Mouse (Mus musculus) neural tube, embryonic 13.5 days (tissue): ENCODE results near the gene Fam57a. TPM values are rescaled to one million over a fixed set of nuclear protein-coding genes. Genes with fewer than 3 reads are reported as not detected.

Source experiments
- ATAC-seq: fragments of 200-750 bp; cut with Nextera tagmentation; 2 replicates; pipeline ENCODE4 v1.8.0; 2017; ENCODE audit warnings: low read depth, mild to moderate bottlenecking, moderate TSS enrichment, moderate library complexity
- H3K27ac ChIP-seq: fragments of 300-500 bp; sonication (generic); replicated peaks from 2 replicates; pipeline ENCODE4 v1.5.1; 2015; ENCODE audit warnings: moderate library complexity, mild to moderate bottlenecking, inconsistent platforms
- H3K27me3 ChIP-seq: fragments of 300-500 bp; sonication (generic); 2 replicates; pipeline ENCODE4 v1.6.1; 2015; ENCODE audit warnings: mild to moderate bottlenecking, inconsistent platforms
- H3K36me3 ChIP-seq: fragments of 300-500 bp; sonication (generic); 2 replicates; pipeline ENCODE4 v1.6.1; 2015; ENCODE audit warnings: mild to moderate bottlenecking, inconsistent platforms
- H3K4me1 ChIP-seq: fragments of 300-500 bp; sonication (generic); replicated peaks from 2 replicates; pipeline ENCODE4 v1.6.1; 2015; ENCODE audit warnings: inconsistent platforms
- H3K4me2 ChIP-seq: fragments of 300-500 bp; sonication (generic); 2 replicates; pipeline ENCODE4 v1.6.1; 2015; ENCODE audit warnings: inconsistent platforms, mild to moderate bottlenecking, moderate library complexity
- H3K4me3 ChIP-seq: fragments of 300-500 bp; sonication (generic); 2 replicates; pipeline ENCODE4 v1.5.1; 2015; ENCODE audit warnings: mild to moderate bottlenecking, inconsistent platforms
- H3K9ac ChIP-seq: fragments of 300-500 bp; sonication (generic); 2 replicates; pipeline ENCODE4 v1.6.1; 2015; ENCODE audit warnings: moderate library complexity, mild to moderate bottlenecking, inconsistent platforms
- H3K9me3 ChIP-seq: fragments of 300-500 bp; sonication (generic); 2 replicates; pipeline ENCODE4 v1.6.1; 2016; ENCODE audit warnings: inconsistent platforms
- WGBS: fragments of 180-500 bp; shearing (Covaris S2); methylation state at CpG from one replicate; pipeline ENCODE4 v1.1.7; 2015; 5-methylcytosine and 5-hydroxymethylcytosine counted together
- polyA plus RNA-seq: library from polyadenylated mRNA; unstranded; fragments of >200 nt; fragmentation: Nextera tagmentation; extraction: Ambion mirVana; gene quantifications from 2 replicates; pipeline ENCODE4 v1.2.1, GENCODE M21; 2015

Fam57a gene
- polyA plus RNA-seq, 1 experiment from 2014 or later, result 28.4 TPM

GRCm38 (mm10) chr11:76154861-76155260 lies 24.6 kb upstream of the Fam57a start:
- Histone ChIP-seq H3K4me1 (no peaks in the 10 kb centered on the region), H3K36me3 (peaks cover 68% of the 10 kb centered on the region), H3K4me2 (no peak overlapping the region), H3K4me3 (no peak overlapping the region), H3K27me3 (no peaks in the 10 kb centered on the region), H3K27ac (no peak overlapping the region), H3K9ac (no peak overlapping the region), H3K9me3 (no peaks in the 10 kb centered on the region)
- 93% methylated on average over 2 of the region's 2 CpGs for WGBS
- ATAC-seq, result no peak

GRCm38 (mm10) chr11:76158375-76158774 lies 21.1 kb upstream of the Fam57a start:
- H3K4me1 ChIP-seq, result no peaks in the 10 kb centered on the region
- H3K27me3 ChIP-seq, result no peaks in the 10 kb centered on the region
- ATAC-seq, result no peak
- no peak overlapping the region for H3K4me3 ChIP-seq
- H3K9me3 ChIP-seq, result no peaks in the 10 kb centered on the region
- H3K9ac ChIP-seq, result no peak overlapping the region
- 94% methylated on average over 2 of the region's 2 CpGs for WGBS
- no peak overlapping the region for H3K27ac ChIP-seq
- H3K4me2 ChIP-seq, result no peak overlapping the region
- H3K36me3 ChIP-seq, result peaks cover 92% of the 10 kb centered on the region

GRCm38 (mm10) chr11:76160251-76160650 lies 19.2 kb upstream of the Fam57a start:
- Histone ChIP-seq H3K9me3 (no peaks in the 10 kb centered on the region), H3K4me3 (no peak overlapping the region), H3K9ac (no peak overlapping the region), H3K4me2 (no peak overlapping the region), H3K36me3 (peaks cover 86% of the 10 kb centered on the region), H3K27ac (no peak overlapping the region), H3K4me1 (no peaks in the 10 kb centered on the region), H3K27me3 (no peaks in the 10 kb centered on the region)
- WGBS, result 62% methylated on average over 6 of the region's 6 CpGs
- no peak for ATAC-seq

- ATAC-seq, result no peak
- WGBS, result 89% methylated on average over 4 of the region's 4 CpGs
- H3K9ac ChIP-seq, result no peak overlapping the region
- H3K4me1 ChIP-seq, result 0 out of 2 replicates have a peak, but pooled peaks cover 9% of the 10 kb centered on the region
- no peaks in the 10 kb centered on the region for H3K9me3 ChIP-seq
- H3K36me3 ChIP-seq, result peaks cover 28% of the 10 kb centered on the region
- no peak overlapping the region for H3K4me3 ChIP-seq
- H3K4me2 ChIP-seq, result no peak overlapping the region
- H3K27ac ChIP-seq, result no peak overlapping the region
- H3K27me3 ChIP-seq, result no peaks in the 10 kb centered on the region
Measured at GRCm38 (mm10) chr11:76166657-76167056, 12.8 kb upstream of the Fam57a start.

- no peak overlapping the region for H3K27ac ChIP-seq
- no peak for ATAC-seq
- no peak overlapping the region for H3K4me3 ChIP-seq
- H3K4me1 ChIP-seq, result 0 out of 2 replicates have a peak, but pooled peaks cover 9% of the 10 kb centered on the region
- H3K9me3 ChIP-seq, result no peaks in the 10 kb centered on the region
- WGBS, result 30% methylated on average over 5 of the region's 5 CpGs
- H3K36me3 ChIP-seq, result peaks cover 31% of the 10 kb centered on the region
- H3K9ac ChIP-seq, result no peak overlapping the region
- H3K4me2 ChIP-seq, result no peak overlapping the region
- no peaks in the 10 kb centered on the region for H3K27me3 ChIP-seq
Measured at GRCm38 (mm10) chr11:76167079-76167765, 12.2 kb upstream of the Fam57a start.

GRCm38 (mm10) chr11:76168976-76169375 lies 10.5 kb upstream of the Fam57a start:
- 0 out of 2 replicates have a peak, but pooled peaks cover 9% of the 10 kb centered on the region for H3K4me1 ChIP-seq
- H3K27me3 ChIP-seq, result no peaks in the 10 kb centered on the region
- no peak overlapping the region for H3K27ac ChIP-seq
- H3K36me3 ChIP-seq, result peaks cover 31% of the 10 kb centered on the region
- no peak overlapping the region for H3K4me2 ChIP-seq
- no peak overlapping the region for H3K9ac ChIP-seq
- 66% methylated on average over 3 of the region's 3 CpGs for WGBS
- no peak for ATAC-seq
- no peaks in the 10 kb centered on the region for H3K9me3 ChIP-seq
- no peak overlapping the region for H3K4me3 ChIP-seq

- Histone ChIP-seq H3K9ac (no peak overlapping the region), H3K36me3 (peaks cover 27% of the 10 kb centered on the region), H3K4me1 (0 out of 2 replicates have a peak, but pooled peaks cover 9% of the 10 kb centered on the region), H3K9me3 (no peaks in the 10 kb centered on the region), H3K4me3 (no peak overlapping the region), H3K27ac (no peak overlapping the region), H3K4me2 (no peak overlapping the region), H3K27me3 (no peaks in the 10 kb centered on the region)
- no peak for ATAC-seq
- 60% methylated on average over 5 of the region's 5 CpGs for WGBS
Measured at GRCm38 (mm10) chr11:76170207-76170606, 9.3 kb upstream of the Fam57a start.

GRCm38 (mm10) chr11:76178726-76179494 lies 561 bp upstream of the Fam57a start:
- Histone ChIP-seq H3K9ac (peak overlapping the region; percentile 80), H3K4me2 (peak overlapping the region; percentile 82), H3K27me3 (no peaks in the 10 kb centered on the region), H3K27ac (peak overlapping the region; percentile 83), H3K4me1 (peaks cover 18% of the 10 kb centered on the region), H3K36me3 (peaks cover 11% of the 10 kb centered on the region), H3K4me3 (peak overlapping the region; percentile 94), H3K9me3 (no peaks in the 10 kb centered on the region)
- 2% methylated on average over 28 of the region's 28 CpGs for WGBS
- peak; percentile 82 for ATAC-seq

- H3K9me3 ChIP-seq, result no peaks in the 10 kb centered on the region
- H3K36me3 ChIP-seq, result peaks cover 8% of the 10 kb centered on the region; the same call in 1 of the 2 replicates
- peak overlapping the region; percentile 94 for H3K4me3 ChIP-seq
- ATAC-seq, result no peak
- peak overlapping the region; percentile 82 for H3K4me2 ChIP-seq
- WGBS, result 19% methylated on average over 7 of the region's 7 CpGs
- H3K27ac ChIP-seq, result no peak overlapping the region
- H3K4me1 ChIP-seq, result peaks cover 18% of the 10 kb centered on the region
- peak overlapping the region; percentile 80 for H3K9ac ChIP-seq
- H3K27me3 ChIP-seq, result no peaks in the 10 kb centered on the region
Measured at GRCm38 (mm10) chr11:76180146-76180540, 672 bp downstream of the Fam57a start.

GRCm38 (mm10) chr11:76183745-76184144 lies 4.3 kb downstream of the Fam57a start:
- Histone ChIP-seq H3K4me2 (no peak overlapping the region), H3K4me1 (peaks cover 10% of the 10 kb centered on the region), H3K4me3 (no peak overlapping the region), H3K9ac (no peak overlapping the region), H3K27me3 (no peaks in the 10 kb centered on the region), H3K9me3 (no peaks in the 10 kb centered on the region), H3K27ac (no peak overlapping the region), H3K36me3 (no peaks in the 10 kb centered on the region)
- ATAC-seq, result no peak
- 81% methylated on average over 4 of the region's 4 CpGs for WGBS

GRCm38 (mm10) chr11:76186908-76187307 lies 7.4 kb downstream of the Fam57a start:
- WGBS, result 85% methylated on average over 6 of the region's 6 CpGs
- H3K4me2 ChIP-seq, result no peak overlapping the region
- no peak overlapping the region for H3K4me3 ChIP-seq

GRCm38 (mm10) chr11:76196275-76196976 lies 17.0 kb downstream of the Fam57a start:
- H3K36me3 ChIP-seq, result no peaks in the 10 kb centered on the region
- H3K9ac ChIP-seq, result no peak overlapping the region
- H3K4me1 ChIP-seq, result 0 out of 2 replicates have a peak, but pooled peaks cover 4% of the 10 kb centered on the region
- no peak for ATAC-seq
- no peaks in the 10 kb centered on the region for H3K27me3 ChIP-seq
- no peak overlapping the region for H3K27ac ChIP-seq
- H3K4me2 ChIP-seq, result no peak overlapping the region
- 53% methylated on average over 8 of the region's 8 CpGs for WGBS
- H3K9me3 ChIP-seq, result no peaks in the 10 kb centered on the region
- H3K4me3 ChIP-seq, result no peak overlapping the region

More at GRCm38 (mm10) chr11:76186908-76187307, 7.4 kb downstream of the Fam57a start:
- Histone ChIP-seq H3K27ac (no peak overlapping the region), H3K9me3 (no peaks in the 10 kb centered on the region), H3K4me1 (no peaks in the 10 kb centered on the region), H3K9ac (no peak overlapping the region), H3K36me3 (no peaks in the 10 kb centered on the region), H3K27me3 (no peaks in the 10 kb centered on the region)
- ATAC-seq, result no peak
